In genomic region chr1:177983024-177983450, GRCm38 (mm10) we compare ENCODE assay signal across 8 mouse cellular contexts. TPM values are rescaled to one million over a fixed set of nuclear protein-coding genes. Genes with fewer than 3 reads are reported as not detected.
DNase-seq lines count a peak whose midpoint lies in the region; ATAC-seq lines count a peak whose summit lies in the region.
"Not testable (repeated sequence)": the region's sequence is repeated elsewhere in the genome, so short reads cannot be mapped to it uniquely, and the experiment has no call there.

TSS of gene Catspere2 (plus strand) at chr1:177983423.

- ATAC-seq in hindbrain, embryonic 15.5 days (ENCODE audit: low FRiP score, low read depth) = peak; percentile 99

- not testable (repeated sequence) for H3K36me3 ChIP-seq in hindbrain, embryonic 15.5 days

- H3K27me3 ChIP-seq in hindbrain, embryonic 15.5 days = not testable (repeated sequence)

- not testable (repeated sequence) for H3K9me3 ChIP-seq in hindbrain, embryonic 15.5 days

- WGBS in hindbrain, embryonic 15.5 days = 0% methylated on average over 21 of the region's 21 CpGs

- H3K4me1 ChIP-seq in hindbrain, embryonic 15.5 days (replicated peaks) = not testable (repeated sequence)

- peak within 1 kb of the TSS; percentile 68 for H3K9ac ChIP-seq in hindbrain, embryonic 15.5 days

- peak; percentile 100 for DNase-seq in T-cell, adult 2 months (ENCODE audit: low spot score)
- DNase-seq in cerebellum, postnatal 36 days = peak; percentile 94 to 96
- DNase-seq in frontal cortex, postnatal 36 days (ENCODE audit: low spot score in 2 of 2) = peak; percentile 96 to 97
- peak; percentile 97 for DNase-seq in left cerebral cortex, adult 11 months (ENCODE audit: low spot score)
- DNase-seq in lung, postnatal 4 days = peak; percentile 99
- peak; percentile 89 for DNase-seq in retina, postnatal 7 days (ENCODE audit: low read depth, low spot score)
- peak; percentile 94 for DNase-seq in urinary bladder, adult 2 months (ENCODE audit: low spot score)

- H3K4me2 ChIP-seq in hindbrain, embryonic 15.5 days = peak within 1 kb of the TSS; percentile 56

- peak within 1 kb of the TSS; percentile 80 for H3K27ac ChIP-seq in hindbrain, embryonic 15.5 days (replicated peaks)

- peak within 1 kb of the TSS; percentile 71 for H3K4me3 ChIP-seq in hindbrain, embryonic 15.5 days

RNA-seq across cellular contexts. Expression of gene Catspere2, which starts in this region (rescaled TPM):
- polyA plus RNA-seq in hindbrain, embryonic 15.5 days (2015; fragmentation: Nextera tagmentation; extraction: Ambion mirVana) = 0.37 and 0.57 TPM in 2 replicates
- polyA plus RNA-seq in urinary bladder, adult 2 months (2012; rRNA removed) = 1.7 and 1.8 TPM in 2 replicates

Comparison
In these comparisons a context has a peak if more than half of its experiments do, and no peak if none do; other contexts are left out.
1. Peak in every context shown above with its lines: DNase-seq, ATAC-seq, H3K4me3 ChIP-seq and H3K27ac ChIP-seq.
2. Peak in ATAC-seq, H3K4me3 ChIP-seq, H3K27ac ChIP-seq, H3K9ac ChIP-seq and H3K4me2 ChIP-seq in hindbrain, embryonic 15.5 days; RNA of the gene not detected or under 1 TPM.